Mouse (Mus musculus): ENCODE data around the gene Ogdh. TPM values are rescaled to one million over a fixed set of nuclear protein-coding genes. Genes with fewer than 3 reads are reported as not detected.
"Not testable (repeated sequence)": the region's sequence is repeated elsewhere in the genome, so short reads cannot be mapped to it uniquely, and the experiment has no call there.

Ogdh gene
- polyA plus RNA-seq, 1 experiment: 123 TPM

DNA sequence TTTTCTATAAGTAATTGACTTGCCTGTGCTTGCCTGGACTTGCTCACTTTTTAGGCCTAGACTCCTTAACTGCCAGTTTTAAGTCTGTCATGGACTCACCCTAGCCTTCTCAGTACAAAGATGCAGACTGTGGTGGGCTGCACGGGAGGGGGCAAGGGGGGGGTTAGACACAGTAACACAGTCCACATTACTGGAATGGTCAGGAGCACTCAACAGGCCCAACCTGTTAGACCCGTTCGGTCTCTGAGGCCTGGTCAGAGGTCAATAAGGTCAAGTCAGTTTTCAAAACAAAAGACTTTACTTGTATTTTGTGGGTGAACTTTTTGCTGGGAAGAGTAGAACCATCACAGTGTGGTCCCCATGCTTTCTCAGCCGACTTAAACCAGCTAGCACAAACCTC lies 75.7 kb downstream of the Ogdh start:
- Histone ChIP-seq H3K27ac (ENCODE audit: insufficient read depth, low read depth, low read length) (no peak overlapping the region), H3K4me3 (ENCODE audit: insufficient read depth, low read depth, low read length) (no peak overlapping the region), H3K4me1 (ENCODE audit: control insufficient read depth, insufficient read depth, low read length) (peaks cover 8% of the 10 kb centered on the region)
- TF ChIP-seq CTCF (IDR thresholded peaks at IDR 0.05; ENCODE audit: insufficient read depth, low read depth, low read length) (no peak), POLR2A (IDR thresholded peaks at IDR 0.05; ENCODE audit: insufficient read depth, low read depth, low read length) (no peak)
- 81% methylated on average over 4 of the region's 4 CpGs for WGBS

DNA sequence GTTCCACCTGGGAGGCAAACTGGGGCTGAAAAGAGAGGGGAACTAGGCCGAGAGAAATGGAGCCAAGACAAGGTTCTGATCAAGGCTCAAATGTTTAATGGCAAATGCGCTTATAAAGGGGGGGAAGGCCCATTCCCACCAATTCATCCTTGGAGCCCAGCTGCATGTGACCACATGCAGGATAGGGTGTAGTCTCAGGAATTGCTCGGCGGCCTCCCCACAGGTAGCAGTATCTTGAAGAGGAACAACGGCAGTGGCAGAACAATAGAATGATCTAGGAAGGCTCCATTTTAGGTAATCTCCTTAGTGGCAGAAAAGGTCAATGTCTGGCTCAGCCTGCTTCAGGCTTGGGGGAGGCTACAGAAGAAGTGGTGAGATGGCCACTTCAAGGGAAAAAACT lies 76.6 kb downstream of the Ogdh start:
- not testable (repeated sequence) for H3K4me3 ChIP-seq (ENCODE audit: insufficient read depth, low read depth, low read length); H3K4me1 ChIP-seq (ENCODE audit: control insufficient read depth, insufficient read depth, low read length); H3K27ac ChIP-seq (ENCODE audit: insufficient read depth, low read depth, low read length)
- WGBS: 72% methylated on average over 5 of the region's 5 CpGs

DNA sequence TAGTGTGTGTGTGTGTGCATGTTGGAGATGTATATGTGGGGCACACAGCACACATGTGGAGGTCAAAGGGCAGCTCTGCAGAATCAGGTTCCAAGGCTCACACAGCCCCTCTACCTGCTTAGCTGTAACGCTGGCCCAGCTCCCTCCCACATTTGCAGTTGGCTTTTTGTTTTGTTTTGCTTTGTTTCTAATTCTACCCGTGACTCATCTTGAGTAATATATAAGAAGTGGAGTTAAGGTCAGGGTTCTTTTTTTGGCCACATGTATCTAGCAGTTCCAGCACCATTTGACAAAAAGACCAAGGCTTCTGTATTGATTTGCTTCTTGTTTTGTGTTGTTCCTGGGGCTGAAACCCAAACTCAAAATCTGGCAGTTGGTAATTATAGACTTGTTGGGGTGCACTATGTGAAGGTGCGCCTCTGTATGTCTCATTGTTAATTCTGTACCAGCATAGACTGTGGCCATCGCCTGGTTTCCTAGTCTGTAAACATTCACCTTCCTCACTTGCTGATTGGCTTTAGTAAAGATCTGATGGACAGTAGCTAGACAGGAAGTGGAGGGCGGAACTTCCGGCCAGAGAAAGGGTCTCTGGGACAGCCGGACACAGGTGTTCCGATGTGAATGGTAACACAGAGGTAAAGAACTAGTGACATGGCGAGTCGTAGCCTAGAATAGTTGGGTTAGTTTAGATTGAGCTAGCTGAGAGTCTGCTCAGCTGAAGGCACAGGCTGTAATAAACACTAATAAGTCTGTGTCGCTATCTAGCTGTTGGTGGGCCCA lies 80.1 kb downstream of the Ogdh start:
- peaks cover 6% of the 10 kb centered on the region for H3K4me1 ChIP-seq (ENCODE audit: control insufficient read depth, insufficient read depth, low read length)
- peak overlapping the region; percentile 85 for H3K27ac ChIP-seq (ENCODE audit: insufficient read depth, low read depth, low read length)
- 59% methylated on average over 11 of the region's 11 CpGs for WGBS
- H3K4me3 ChIP-seq (ENCODE audit: insufficient read depth, low read depth, low read length): no peak overlapping the region
- TF ChIP-seq CTCF (IDR thresholded peaks at IDR 0.05; ENCODE audit: insufficient read depth, low read depth, low read length) (no peak), POLR2A (IDR thresholded peaks at IDR 0.05; ENCODE audit: insufficient read depth, low read depth, low read length) (no peak)

DNA sequence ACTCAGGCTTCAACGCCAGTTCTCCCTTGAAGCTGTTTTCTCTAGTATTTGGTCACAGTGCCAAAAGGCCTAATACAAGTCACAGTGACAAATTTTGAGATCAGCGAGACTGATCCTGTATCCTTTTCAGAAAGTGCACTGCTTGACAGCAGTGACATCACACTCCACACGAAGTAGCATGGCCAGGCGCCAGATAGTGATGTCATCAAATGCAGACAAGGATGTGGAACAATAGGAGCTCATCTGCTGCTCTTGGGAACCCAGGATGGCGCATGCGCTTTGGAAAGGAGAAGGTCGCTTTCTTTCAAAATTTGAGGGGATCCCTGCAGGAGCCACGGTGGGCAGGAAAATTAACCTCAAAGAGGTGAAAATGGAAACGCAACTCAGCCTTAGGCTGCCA lies 81.4 kb downstream of the Ogdh start:
- TF ChIP-seq POLR2A (IDR thresholded peaks at IDR 0.05; ENCODE audit: insufficient read depth, low read depth, low read length) (no peak), CTCF (IDR thresholded peaks at IDR 0.05; ENCODE audit: insufficient read depth, low read depth, low read length) (no peak)
- 79% methylated on average over 9 of the region's 9 CpGs for WGBS
- no peak overlapping the region for H3K27ac ChIP-seq (ENCODE audit: insufficient read depth, low read depth, low read length)

DNA sequence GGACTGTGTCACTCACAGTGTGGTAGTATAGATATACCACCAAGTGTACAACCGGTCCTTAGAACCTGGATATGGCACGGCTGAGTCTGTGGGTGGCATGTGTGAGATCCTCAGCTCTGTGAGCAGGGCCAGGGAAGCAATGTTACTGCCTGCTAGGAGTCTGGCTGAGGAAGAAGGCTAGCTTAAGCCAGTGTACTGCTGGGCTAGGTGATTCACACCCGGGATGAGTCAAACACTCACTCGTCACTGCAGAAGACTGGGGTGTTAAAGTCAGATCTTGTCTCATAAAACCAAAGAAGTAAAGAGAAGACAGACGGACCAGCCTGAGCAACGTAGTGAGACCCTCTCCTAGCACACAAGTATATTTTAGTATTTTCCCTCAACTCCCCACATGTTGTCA lies 89.5 kb downstream of the Ogdh start:
- Histone ChIP-seq H3K4me1 (ENCODE audit: control insufficient read depth, insufficient read depth, low read length) (no peaks in the 10 kb centered on the region), H3K4me3 (ENCODE audit: insufficient read depth, low read depth, low read length) (no peak overlapping the region), H3K27ac (ENCODE audit: insufficient read depth, low read depth, low read length) (no peak overlapping the region)
- WGBS: 59% methylated on average over 6 of the region's 6 CpGs
- TF ChIP-seq CTCF (IDR thresholded peaks at IDR 0.05; ENCODE audit: insufficient read depth, low read depth, low read length) (no peak), POLR2A (IDR thresholded peaks at IDR 0.05; ENCODE audit: insufficient read depth, low read depth, low read length) (no peak)

More for the DNA sequence above, 81.4 kb downstream of the Ogdh start:
- peaks cover 6% of the 10 kb centered on the region for H3K4me1 ChIP-seq (ENCODE audit: control insufficient read depth, insufficient read depth, low read length)
- H3K4me3 ChIP-seq (ENCODE audit: insufficient read depth, low read depth, low read length): no peak overlapping the region

DNA sequence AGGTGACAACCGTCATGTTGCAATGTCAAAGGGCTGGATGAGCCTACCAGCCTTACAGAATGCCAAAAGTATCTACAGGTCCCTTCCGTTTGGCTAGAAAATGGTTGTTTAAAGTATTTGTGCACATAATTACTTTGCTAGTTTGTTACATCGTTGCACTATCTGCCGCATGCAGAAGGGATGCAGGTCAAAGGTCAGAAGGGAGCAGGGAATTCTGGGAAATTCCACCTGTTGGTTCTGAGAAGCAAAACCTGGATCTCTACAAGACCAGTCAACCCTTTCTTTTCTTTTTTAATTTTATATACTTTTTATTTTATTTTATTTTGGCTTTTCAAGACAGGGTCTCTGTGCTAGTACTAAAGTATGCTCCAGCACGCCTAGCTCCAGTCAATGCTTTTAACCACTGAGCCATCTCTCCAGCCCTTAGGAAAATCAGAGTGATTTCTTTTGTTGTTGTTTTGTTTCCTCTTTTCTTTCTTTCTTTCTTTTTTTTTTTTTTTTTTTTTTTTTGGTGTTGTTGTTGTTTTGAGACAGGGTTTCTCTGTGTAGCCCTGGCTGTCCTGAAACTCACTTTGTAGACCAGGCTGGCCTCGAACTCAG lies 96.8 kb downstream of the Ogdh start:
- TF ChIP-seq CTCF (IDR thresholded peaks at IDR 0.05; ENCODE audit: insufficient read depth, low read depth, low read length): no peak
- WGBS: 93% methylated on average over 6 of the region's 6 CpGs
- Histone ChIP-seq H3K4me1 (ENCODE audit: control insufficient read depth, insufficient read depth, low read length) (peaks cover 20% of the 10 kb centered on the region), H3K27ac (ENCODE audit: insufficient read depth, low read depth, low read length) (peak overlapping the region; percentile 92), H3K4me3 (ENCODE audit: insufficient read depth, low read depth, low read length) (peak overlapping the region; percentile 92)

DNA sequence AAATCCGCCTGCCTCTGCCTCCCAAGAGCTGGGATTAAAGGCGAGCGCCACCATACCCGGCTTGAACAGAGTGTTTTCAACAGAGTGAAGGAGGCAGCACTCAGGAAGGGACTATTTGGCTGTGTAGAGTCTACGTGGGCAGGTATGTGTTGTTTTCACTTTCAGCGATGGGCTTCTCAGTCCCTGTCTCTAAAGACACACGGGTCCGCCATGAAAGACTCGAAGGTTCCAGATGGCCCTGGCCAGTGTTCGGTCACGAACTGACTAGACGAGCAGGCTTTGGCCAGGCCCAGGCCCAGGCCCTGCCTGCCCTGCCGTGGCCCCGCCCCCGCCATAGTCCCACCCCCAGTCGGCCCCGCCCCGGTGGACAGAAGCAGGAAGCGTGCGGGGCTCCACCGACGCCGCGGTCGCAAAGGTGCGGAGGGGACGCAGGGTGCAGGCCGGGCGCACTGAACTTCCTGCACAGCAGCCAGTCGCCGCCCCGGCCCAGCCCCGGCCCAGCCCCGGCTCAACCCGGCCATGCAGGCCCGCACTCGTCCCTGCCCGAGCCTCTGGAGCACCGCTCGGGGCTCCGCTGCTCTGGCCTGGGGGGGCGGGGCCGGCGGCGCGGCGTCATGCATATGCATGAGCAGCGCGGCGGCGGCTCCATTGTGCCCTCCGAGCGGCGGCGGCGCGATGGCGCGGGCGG lies 97.4 kb downstream of the Ogdh start, which contains the start of gene Zmiz2:
TSS of gene Zmiz2 (plus strand) at position 349 of the 688 bp plus-strand sequence.
- peak within 1 kb of the TSS; percentile 92 for H3K4me3 ChIP-seq (ENCODE audit: insufficient read depth, low read depth, low read length)
- peaks cover 22% of the 10 kb centered on the region for H3K4me1 ChIP-seq (ENCODE audit: control insufficient read depth, insufficient read depth, low read length)
- TF ChIP-seq CTCF (IDR thresholded peaks at IDR 0.05; ENCODE audit: insufficient read depth, low read depth, low read length): no peak
- peak; percentile 50; the same call in 1 of the 2 replicates for TF ChIP-seq POLR2A (IDR thresholded peaks at IDR 0.05; ENCODE audit: insufficient read depth, low read depth, low read length)
- peak within 1 kb of the TSS; percentile 92 for H3K27ac ChIP-seq (ENCODE audit: insufficient read depth, low read depth, low read length)
- 8% methylated on average over 60 of the region's 60 CpGs for WGBS

DNA sequence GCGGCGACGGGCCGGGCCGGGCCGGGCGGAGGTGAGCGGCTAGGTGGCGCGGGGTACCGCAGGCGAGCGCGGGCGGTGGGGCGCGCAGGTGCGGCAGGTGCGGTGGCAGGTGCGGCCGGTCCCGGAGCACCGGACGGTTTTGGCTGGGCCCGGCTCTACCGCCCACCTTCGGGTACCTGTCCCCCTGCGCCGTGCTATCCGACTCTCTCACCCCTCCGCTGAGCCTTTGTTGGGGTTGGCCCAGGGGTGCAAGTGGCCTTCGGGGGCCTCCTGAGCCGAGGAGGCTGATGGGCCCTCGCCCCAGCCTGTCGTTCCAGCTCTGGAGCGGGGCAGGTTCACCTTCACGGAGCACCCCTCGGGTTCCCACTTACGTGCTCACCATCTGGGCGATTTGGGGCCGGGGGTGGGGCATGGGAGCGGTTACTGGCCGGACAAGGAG lies 98.1 kb downstream of the Ogdh start:
- Histone ChIP-seq H3K4me1 (ENCODE audit: control insufficient read depth, insufficient read depth, low read length) (peaks cover 28% of the 10 kb centered on the region), H3K4me3 (ENCODE audit: insufficient read depth, low read depth, low read length) (peak overlapping the region; percentile 92), H3K27ac (ENCODE audit: insufficient read depth, low read depth, low read length) (peak overlapping the region; percentile 39; the same call in 1 of the 2 replicates)
- TF ChIP-seq POLR2A (IDR thresholded peaks at IDR 0.05; ENCODE audit: insufficient read depth, low read depth, low read length) (no peak; the same call in 1 of the 2 replicates), CTCF (IDR thresholded peaks at IDR 0.05; ENCODE audit: insufficient read depth, low read depth, low read length) (no peak)
- WGBS: 1% methylated on average over 43 of the region's 43 CpGs
